31 mouse cellular contexts compared by ENCODE assay signal in the genomic region with DNA sequence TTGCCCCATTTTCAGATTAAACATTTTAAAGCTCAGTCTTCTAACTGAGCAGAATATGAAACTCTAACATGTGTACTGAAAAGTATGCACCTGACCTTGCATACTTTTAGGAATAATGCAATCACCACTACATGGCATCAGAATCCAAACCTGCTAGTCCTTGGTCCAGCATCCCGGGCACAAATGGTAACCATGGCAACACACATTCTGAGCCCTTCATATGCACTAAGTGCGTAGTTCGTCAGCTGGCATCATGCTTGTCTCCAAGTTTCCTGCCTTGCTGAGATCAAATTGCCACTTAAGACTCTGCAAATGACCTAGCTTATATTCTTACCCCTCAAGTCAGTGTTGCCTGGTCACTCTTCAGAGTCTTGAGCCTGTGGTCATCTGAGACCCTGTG. TPM values are rescaled to one million over a fixed set of nuclear protein-coding genes. Genes with fewer than 3 reads are reported as not detected.
A peak's percentile ranks its signal among the peaks of the same experiment; 100 is the strongest.
DNase-seq lines count a peak whose midpoint lies in the region; ATAC-seq and TF ChIP-seq lines count a peak whose summit lies in the region.
"Had no signal": no experiment of that assay in that cellular context is flagged by ENCODE, and none has a peak within 500 bp of the region (broad histone marks: within the 10 kb centered on the region; RNA-seq: fewer than 3 reads in every experiment).

No protein-coding gene starts in this region.

- no peaks in the 10 kb centered on the region for H3K27me3 ChIP-seq in heart, adult 2 months (ENCODE audit: control insufficient read depth, insufficient read depth, low read length)
- no peaks in the 10 kb centered on the region for H3K27me3 ChIP-seq in midbrain, embryonic 14.5 days (ENCODE audit: control insufficient read depth, insufficient read depth, low read length)
- no peaks in the 10 kb centered on the region for H3K27me3 ChIP-seq in midbrain, embryonic 11.5 days (ENCODE audit: control insufficient read depth, insufficient read depth, low read length)
- H3K27me3 ChIP-seq: heart, embryonic 13.5 days; intestine, embryonic 15.5 days; limb, embryonic 13.5 days; lung, embryonic 15.5 days had no signal

- intact Hi-C loops in heart, adult 2 months (cut with DNase I) = no loop called here

- H3K4me1 ChIP-seq in heart, adult 2 months (ENCODE audit: control insufficient read depth, insufficient read depth, low read length) = no peaks in the 10 kb centered on the region
- H3K4me1 ChIP-seq in midbrain, embryonic 14.5 days (ENCODE audit: control insufficient read depth, insufficient read depth, low read length) = peaks cover 11% of the 10 kb centered on the region; the same call in 1 of the 2 replicates
- peaks cover 9% of the 10 kb centered on the region for H3K4me1 ChIP-seq in midbrain, embryonic 11.5 days (ENCODE audit: control insufficient read depth, insufficient read depth, low read length)
- H3K4me1 ChIP-seq: intestine, embryonic 15.5 days; lung, embryonic 15.5 days had no signal

- no peak overlapping the region for H3K27ac ChIP-seq in heart, adult 2 months
- H3K27ac ChIP-seq in midbrain, embryonic 14.5 days (replicated peaks; ENCODE audit: low read depth, low read length) = no peak overlapping the region
- H3K27ac ChIP-seq in midbrain, embryonic 11.5 days (ENCODE audit: low read depth, low read length) = no peak overlapping the region
- H3K27ac ChIP-seq: heart, embryonic 13.5 days; intestine, embryonic 15.5 days; layer of hippocampus, adult 2 months; limb, embryonic 13.5 days; lung, embryonic 15.5 days had no signal

- WGBS in heart, adult 2 months = 87% methylated on average over 3 of the region's 3 CpGs
- 50% methylated on average over 3 of the region's 3 CpGs for WGBS in midbrain, embryonic 14.5 days
- 71% methylated on average over 3 of the region's 3 CpGs for WGBS in midbrain, embryonic 11.5 days

- no peaks in the 10 kb centered on the region for H3K9me3 ChIP-seq in midbrain, embryonic 14.5 days (ENCODE audit: control insufficient read depth, low read length)
- H3K9me3 ChIP-seq in midbrain, embryonic 11.5 days (ENCODE audit: control insufficient read depth, low read length) = no peaks in the 10 kb centered on the region
- H3K9me3 ChIP-seq: heart, embryonic 13.5 days; intestine, embryonic 15.5 days; limb, embryonic 13.5 days; lung, embryonic 15.5 days had no signal

- TF ChIP-seq EP300 in heart, adult 2 months (IDR thresholded peaks at IDR 0.05; ENCODE audit: insufficient read depth, low read depth, low read length) = no peak

- no peaks in the 10 kb centered on the region for H3K79me2 ChIP-seq in heart, adult 2 months (replicated peaks; ENCODE audit: control insufficient read depth, insufficient read depth, low read length)

- no peak for ATAC-seq in midbrain, embryonic 14.5 days (ENCODE audit: low FRiP score, low TSS enrichment)
- no peak for ATAC-seq in midbrain, embryonic 11.5 days (ENCODE audit: low FRiP score)
- ATAC-seq: CD4-positive, CD25-positive, alpha-beta regulatory T cell, adult 4 months; intestine, embryonic 15.5 days had no signal

- no peak for TF ChIP-seq POLR2A in heart, adult 2 months (IDR thresholded peaks at IDR 0.05; ENCODE audit: insufficient read depth, low read depth, low read length)

- DNase-seq in heart, adult 11 months = peak; percentile 27
- no peak for DNase-seq in heart, adult 2 months
- peak; percentile 54 for DNase-seq in midbrain, embryonic 14.5 days
- no peak for DNase-seq in midbrain, embryonic 11.5 days (ENCODE audit: low spot score, missing footprints)
- DNase-seq in brain, adult 2 months (ENCODE audit: low read depth, low spot score) = peak; percentile 38
- DNase-seq in brain, embryonic 18.5 days (ENCODE audit: low read depth, low spot score) = peak; percentile 12
- no peak for DNase-seq in frontal cortex, adult 2 months (ENCODE audit: extremely low spot score in 1 of 2, low spot score in 1 of 2)
- DNase-seq: adrenal gland, postnatal 14 days; cerebellum, adult 9-10 months; cerebellum, postnatal 36 days; gastrocnemius, postnatal 36 days; heart, postnatal 10 days; kidney, adult 2 months; kidney, postnatal 36 days; right cerebral cortex, adult 18-20 months; spleen, adult 18-20 months; thymus, postnatal 14 days had no signal

- no peak for TF ChIP-seq CTCF in heart, adult 2 months (IDR thresholded peaks at IDR 0.05)

- H3K4me2 ChIP-seq in midbrain, embryonic 14.5 days (ENCODE audit: low read length) = no peak overlapping the region
- no peak overlapping the region for H3K4me2 ChIP-seq in midbrain, embryonic 11.5 days
- H3K4me2 ChIP-seq: heart, embryonic 13.5 days; intestine, embryonic 15.5 days; limb, embryonic 13.5 days; liver, embryonic 11.5 days; lung, embryonic 15.5 days had no signal

- no peak overlapping the region for H3K9ac ChIP-seq in heart, adult 2 months (ENCODE audit: low read depth, low read length)
- H3K9ac ChIP-seq in midbrain, embryonic 14.5 days (replicated peaks; ENCODE audit: low read length) = no peak overlapping the region
- H3K9ac ChIP-seq in midbrain, embryonic 11.5 days (ENCODE audit: low read length) = no peak overlapping the region
- H3K9ac ChIP-seq: heart, embryonic 13.5 days; intestine, embryonic 15.5 days; limb, embryonic 13.5 days; lung, embryonic 15.5 days had no signal

- no peaks in the 10 kb centered on the region for H3K36me3 ChIP-seq in heart, adult 2 months (ENCODE audit: control insufficient read depth, insufficient read depth, low read length)
- no peaks in the 10 kb centered on the region for H3K36me3 ChIP-seq in midbrain, embryonic 14.5 days (ENCODE audit: control insufficient read depth, insufficient read depth, low read length)
- no peaks in the 10 kb centered on the region for H3K36me3 ChIP-seq in midbrain, embryonic 11.5 days (ENCODE audit: control insufficient read depth, insufficient read depth, low read length)
- H3K36me3 ChIP-seq: heart, embryonic 13.5 days; intestine, embryonic 15.5 days; limb, embryonic 13.5 days; lung, embryonic 15.5 days had no signal

- H3K4me3 ChIP-seq in heart, adult 2 months = no peak overlapping the region
- H3K4me3 ChIP-seq in midbrain, embryonic 14.5 days (replicated peaks; ENCODE audit: low read depth, low read length) = no peak overlapping the region
- H3K4me3 ChIP-seq in midbrain, embryonic 11.5 days (ENCODE audit: low read depth, low read length) = no peak overlapping the region
- H3K4me3 ChIP-seq: heart, embryonic 13.5 days; intestine, embryonic 15.5 days; layer of hippocampus, adult 2 months; limb, embryonic 13.5 days; lung, embryonic 15.5 days had no signal

RNA-seq across cellular contexts. Expression of a gene that starts 44.3 kb away (rescaled TPM):
- not detected for total RNA-seq in heart, adult 2 months (2021)
- polyA plus RNA-seq in heart, adult 2 months (2012; rRNA removed) = 1.8 TPM in 1 of 2 replicates, not detected in the other
- 0.18 TPM in 1 of 2 replicates, not detected in the other for polyA plus RNA-seq in midbrain, embryonic 14.5 days (2014; fragmentation: Nextera tagmentation; extraction: Ambion mirVana)
- not detected in 2 replicates for polyA plus RNA-seq in midbrain, embryonic 11.5 days (2014; fragmentation: Nextera tagmentation; extraction: Ambion mirVana)
- polyA plus RNA-seq in frontal cortex, adult 2 months (2012; rRNA removed) = not detected in 2 replicates
- total RNA-seq: adrenal gland, postnatal 14 days; gastrocnemius, adult 18-20 months; gastrocnemius, postnatal 36 days; heart, postnatal 10 days; hematopoietic stem cell, adult 5-6 weeks; layer of hippocampus, adult 2 months; layer of hippocampus, postnatal 25 days; left cerebral cortex, adult 8-10 months; left cerebral cortex, postnatal 36 days; megakaryocyte progenitor cell, adult 5-6 weeks had no signal
- polyA plus RNA-seq: CD4-positive, CD25-positive, alpha-beta regulatory T cell, adult 4 months; heart, embryonic 13.5 days; limb, embryonic 13.5 days; liver, embryonic 11.5 days; neural tube, embryonic 14.5 days had no signal

Comparison
In these comparisons a context has a peak if more than half of its experiments do, and no peak if none do; other contexts are left out.
1. DNase-seq: peak in heart, adult 11 months (single experiment), midbrain, embryonic 14.5 days (single experiment), brain, adult 2 months (single experiment) and brain, embryonic 18.5 days (single experiment); none in heart, adult 2 months (0 of 2), midbrain, embryonic 11.5 days (single experiment) and frontal cortex, adult 2 months (0 of 2).